16 mouse cellular contexts compared by ENCODE assay signal in genomic region chr2:127217746-127218145, GRCm38 (mm10).
"Had no signal": no experiment of that assay in that cellular context is flagged by ENCODE, and none has a peak within 500 bp of the region (broad histone marks: within the 10 kb centered on the region; RNA-seq: fewer than 3 reads in every experiment).

No protein-coding gene starts in this region.

- H3K9me3 ChIP-seq: neural tube, embryonic 13.5 days; neural tube, embryonic 15.5 days; stomach, embryonic 15.5 days had no signal

- H3K9ac ChIP-seq: neural tube, embryonic 13.5 days; neural tube, embryonic 15.5 days; stomach, embryonic 15.5 days had no signal

- H3K4me1 ChIP-seq: neural tube, embryonic 13.5 days; neural tube, embryonic 15.5 days; stomach, embryonic 15.5 days had no signal

- H3K27me3 ChIP-seq: neural tube, embryonic 13.5 days; neural tube, embryonic 15.5 days; stomach, embryonic 15.5 days had no signal

- DNase-seq: retina, postnatal 1 day; right cerebral cortex, adult 18-20 months; right cerebral cortex, postnatal 14 days; right cerebral cortex, postnatal 25 days; right cerebral cortex, postnatal 4 days; spleen, adult 18-20 months; thymus, adult 18-20 months; thymus, adult 2 months; thymus, postnatal 14 days; thymus, postnatal 25 days; thymus, postnatal 36 days; thymus, postnatal 4 days had no signal

- H3K4me2 ChIP-seq: neural tube, embryonic 13.5 days; neural tube, embryonic 15.5 days; stomach, embryonic 15.5 days had no signal

- H3K27ac ChIP-seq: neural tube, embryonic 13.5 days; neural tube, embryonic 15.5 days; stomach, embryonic 15.5 days; stomach, postnatal 0 days had no signal

- H3K4me3 ChIP-seq: neural tube, embryonic 13.5 days; neural tube, embryonic 15.5 days; stomach, embryonic 15.5 days had no signal
